8 mouse cellular contexts compared by ENCODE assay signal in genomic region chr4:133297801-133298238, GRCm38 (mm10). TPM values are rescaled to one million over a fixed set of nuclear protein-coding genes. Genes with fewer than 3 reads are reported as not detected.
DNase-seq lines count a peak whose midpoint lies in the region; ATAC-seq and TF ChIP-seq lines count a peak whose summit lies in the region.

No protein-coding gene starts in this region.

- H3K27me3 ChIP-seq in embryonic facial prominence, embryonic 12.5 days, result 0 out of 2 replicates have a peak, but pooled peaks cover 4% of the 10 kb centered on the region
- H3K27me3 ChIP-seq in limb, embryonic 12.5 days, result 0 out of 2 replicates have a peak, but pooled peaks cover 3% of the 10 kb centered on the region
- H3K27me3 ChIP-seq in midbrain, embryonic 16.5 days (ENCODE audit: control insufficient read depth, insufficient read depth, low read depth, low read length), result no peaks in the 10 kb centered on the region
- H3K27me3 ChIP-seq in spleen, adult 2 months (ENCODE audit: control insufficient read depth, insufficient read depth, low read length), result no peaks in the 10 kb centered on the region

- no peaks in the 10 kb centered on the region for H3K9me3 ChIP-seq in embryonic facial prominence, embryonic 12.5 days
- no peaks in the 10 kb centered on the region for H3K9me3 ChIP-seq in limb, embryonic 12.5 days
- no peaks in the 10 kb centered on the region for H3K9me3 ChIP-seq in midbrain, embryonic 16.5 days (replicated peaks; ENCODE audit: control insufficient read depth, low read length, poor library complexity, severe bottlenecking)

- no peak overlapping the region for H3K9ac ChIP-seq in embryonic facial prominence, embryonic 12.5 days
- H3K9ac ChIP-seq in limb, embryonic 12.5 days (replicated peaks), result peak overlapping the region; percentile 19; the same call in 1 of the 2 replicates
- H3K9ac ChIP-seq in midbrain, embryonic 16.5 days (ENCODE audit: low read depth, low read length), result 0 out of 2 replicates have a peak overlapping the region, but pooled peaks have one; percentile 33

- no peak overlapping the region for H3K4me2 ChIP-seq in embryonic facial prominence, embryonic 12.5 days (replicated peaks)
- no peak overlapping the region for H3K4me2 ChIP-seq in limb, embryonic 12.5 days
- H3K4me2 ChIP-seq in midbrain, embryonic 16.5 days (ENCODE audit: low read length), result no peak overlapping the region

- peak overlapping the region; percentile 41; the same call in 1 of the 2 replicates for H3K27ac ChIP-seq in embryonic facial prominence, embryonic 12.5 days
- H3K27ac ChIP-seq in limb, embryonic 12.5 days, result no peak overlapping the region; the same call in none of the 2 replicates
- H3K27ac ChIP-seq in midbrain, embryonic 16.5 days (ENCODE audit: low read length), result peak overlapping the region; percentile 51
- H3K27ac ChIP-seq in spleen, adult 2 months (ENCODE audit: insufficient read depth, low read length), result no peak overlapping the region

- TF ChIP-seq POLR2A in spleen, adult 2 months (IDR thresholded peaks at IDR 0.05; ENCODE audit: low read depth, low read length), result no peak

- peaks cover 28% of the 10 kb centered on the region for H3K4me1 ChIP-seq in embryonic facial prominence, embryonic 12.5 days
- H3K4me1 ChIP-seq in limb, embryonic 12.5 days (replicated peaks), result peaks cover 32% of the 10 kb centered on the region
- H3K4me1 ChIP-seq in midbrain, embryonic 16.5 days (ENCODE audit: control insufficient read depth, insufficient read depth, low read length), result peaks cover 14% of the 10 kb centered on the region; the same call in 1 of the 2 replicates
- H3K4me1 ChIP-seq in spleen, adult 2 months (ENCODE audit: control insufficient read depth, insufficient read depth, insufficient read length), result no peaks in the 10 kb centered on the region

- under 1% methylated on average over 5 of the region's 5 CpGs for WGBS in embryonic facial prominence, embryonic 12.5 days
- 4% methylated on average over 5 of the region's 5 CpGs for WGBS in limb, embryonic 12.5 days
- 0% methylated on average over 5 of the region's 5 CpGs for WGBS in midbrain, embryonic 16.5 days
- 8% methylated on average over 5 of the region's 5 CpGs for WGBS in spleen, adult 2 months

- peaks cover 48% of the 10 kb centered on the region for H3K36me3 ChIP-seq in embryonic facial prominence, embryonic 12.5 days
- H3K36me3 ChIP-seq in limb, embryonic 12.5 days, result peaks cover 68% of the 10 kb centered on the region
- peaks cover 25% of the 10 kb centered on the region for H3K36me3 ChIP-seq in midbrain, embryonic 16.5 days (ENCODE audit: control insufficient read depth, insufficient read depth, low read length)
- peaks cover 22% of the 10 kb centered on the region for H3K36me3 ChIP-seq in spleen, adult 2 months (ENCODE audit: control insufficient read depth, insufficient read depth, low read length)

- ATAC-seq in embryonic facial prominence, embryonic 12.5 days (ENCODE audit: insufficient number of reproducible peaks, insufficient read depth, low FRiP score, low TSS enrichment), result peak; percentile 18; the same call in 1 of the 2 replicates
- ATAC-seq in limb, embryonic 12.5 days (ENCODE audit: insufficient number of reproducible peaks, insufficient read depth, low FRiP score, low TSS enrichment, low read depth), result peak; percentile 67
- peak; percentile 85 for ATAC-seq in midbrain, embryonic 16.5 days

- peak; percentile 46 for DNase-seq in 3134 (ENCODE audit: extremely low read depth, insufficient read length, low spot score)
- peak; percentile 90 for DNase-seq in adrenal gland, postnatal 14 days
- DNase-seq in heart, adult 18-20 months, result peak; percentile 81 to 87
- DNase-seq in kidney, adult 18-20 months, result peak; percentile 74
- peak in 1 of 2 experiments; percentile 64 for DNase-seq in spleen, adult 2 months (ENCODE audit: low read depth in 1 of 2, low spot score in 2 of 2)

- peak; percentile 96 for TF ChIP-seq CTCF in spleen, adult 2 months (IDR thresholded peaks at IDR 0.05; ENCODE audit: extremely low read depth, insufficient read depth, insufficient read length, insufficient replicate concordance)

- no peak overlapping the region for H3K4me3 ChIP-seq in embryonic facial prominence, embryonic 12.5 days
- H3K4me3 ChIP-seq in limb, embryonic 12.5 days (replicated peaks), result no peak overlapping the region
- no peak overlapping the region for H3K4me3 ChIP-seq in midbrain, embryonic 16.5 days (ENCODE audit: low read depth, low read length)
- H3K4me3 ChIP-seq in spleen, adult 2 months (ENCODE audit: extremely low read depth, insufficient read depth, insufficient read length), result no peak overlapping the region

RNA-seq across cellular contexts. Expression of gene Tmem222, which starts 20.2 kb away (rescaled TPM):
- total RNA-seq in adrenal gland, postnatal 14 days (2021), result 48.7 and 55.0 TPM in 2 replicates
- 80.2 and 81.8 TPM in 2 replicates for polyA plus RNA-seq in embryonic facial prominence, embryonic 12.5 days (2016; fragmentation: Nextera tagmentation; extraction: Ambion mirVana)
- 10 to 100 TPM; 32.7 to 34.6 TPM for total RNA-seq in heart, adult 18-20 months (2021)
- 81.4 and 85.3 TPM in 2 replicates for polyA plus RNA-seq in limb, embryonic 12.5 days (2016; fragmentation: Nextera tagmentation; extraction: Ambion mirVana)
- polyA plus RNA-seq in midbrain, embryonic 16.5 days (2015; fragmentation: Nextera tagmentation; extraction: Ambion mirVana), result 111 and 121 TPM in 2 replicates
- polyA plus RNA-seq in spleen, adult 2 months (2012; rRNA removed), result 58.0 and 61.0 TPM in 2 replicates

RNA-seq across cellular contexts. Expression of gene Sytl1, which starts 34.9 kb away (rescaled TPM):
- total RNA-seq in adrenal gland, postnatal 14 days (2021), result 5.3 and 6.2 TPM in 2 replicates
- 2.3 and 2.8 TPM in 2 replicates for polyA plus RNA-seq in embryonic facial prominence, embryonic 12.5 days (2016; fragmentation: Nextera tagmentation; extraction: Ambion mirVana)
- under 1 TPM; 0.22 to 0.72 TPM for total RNA-seq in heart, adult 18-20 months (2021)
- 3.8 and 4.1 TPM in 2 replicates for polyA plus RNA-seq in limb, embryonic 12.5 days (2016; fragmentation: Nextera tagmentation; extraction: Ambion mirVana)
- 0.16 and 0.25 TPM in 2 replicates for polyA plus RNA-seq in midbrain, embryonic 16.5 days (2015; fragmentation: Nextera tagmentation; extraction: Ambion mirVana)
- 6.8 and 7.1 TPM in 2 replicates for polyA plus RNA-seq in spleen, adult 2 months (2012; rRNA removed)

RNA-seq across cellular contexts. Expression of gene Wdtc1, which starts 55.5 kb away (rescaled TPM):
- 53.3 and 55.1 TPM in 2 replicates for total RNA-seq in adrenal gland, postnatal 14 days (2021)
- 17.0 and 18.7 TPM in 2 replicates for polyA plus RNA-seq in embryonic facial prominence, embryonic 12.5 days (2016; fragmentation: Nextera tagmentation; extraction: Ambion mirVana)
- total RNA-seq in heart, adult 18-20 months (2021), result 10 to 100 TPM; 71.9 to 73.6 TPM
- 12.2 and 17.6 TPM in 2 replicates for polyA plus RNA-seq in limb, embryonic 12.5 days (2016; fragmentation: Nextera tagmentation; extraction: Ambion mirVana)
- polyA plus RNA-seq in midbrain, embryonic 16.5 days (2015; fragmentation: Nextera tagmentation; extraction: Ambion mirVana), result 20.1 and 20.7 TPM in 2 replicates
- polyA plus RNA-seq in spleen, adult 2 months (2012; rRNA removed), result 33.0 and 33.3 TPM in 2 replicates

RNA-seq across cellular contexts. Expression of gene Map3k6, which starts 57.2 kb away (rescaled TPM):
- 35.3 and 61.4 TPM in 2 replicates for total RNA-seq in adrenal gland, postnatal 14 days (2021)
- polyA plus RNA-seq in embryonic facial prominence, embryonic 12.5 days (2016; fragmentation: Nextera tagmentation; extraction: Ambion mirVana), result 2.6 and 2.7 TPM in 2 replicates
- 10 to 100 TPM; 22.5 to 30.1 TPM for total RNA-seq in heart, adult 18-20 months (2021)
- polyA plus RNA-seq in limb, embryonic 12.5 days (2016; fragmentation: Nextera tagmentation; extraction: Ambion mirVana), result 2.3 and 2.9 TPM in 2 replicates
- polyA plus RNA-seq in midbrain, embryonic 16.5 days (2015; fragmentation: Nextera tagmentation; extraction: Ambion mirVana), result 2.8 TPM in 2 replicates
- polyA plus RNA-seq in spleen, adult 2 months (2012; rRNA removed), result 4.0 and 5.8 TPM in 2 replicates

Comparison
In these comparisons a context has a peak if more than half of its experiments do, and no peak if none do; other contexts are left out.
1. ATAC-seq: peak in every context shown above with its lines; median percentile 85 in midbrain, embryonic 16.5 days; 67 in limb, embryonic 12.5 days; 18 in embryonic facial prominence, embryonic 12.5 days.
2. H3K27ac ChIP-seq: peak in embryonic facial prominence, embryonic 12.5 days (single experiment) and midbrain, embryonic 16.5 days (single experiment); none in limb, embryonic 12.5 days (single experiment) and spleen, adult 2 months (single experiment).